Mouse (Mus musculus): ENCODE data around the gene Slc29a3.

- TF ChIP-seq CTCF (IDR thresholded peaks at IDR 0.05; ENCODE audit: control insufficient read depth, insufficient read depth, insufficient read length) (no peak), MYOG (IDR thresholded peaks at IDR 0.05; ENCODE audit: control insufficient read depth, extremely low read depth, insufficient read length) (no peak), USF1 (IDR thresholded peaks at IDR 0.05; ENCODE audit: low read depth) (no peak)
These were observed 36.1 kb downstream of the Slc29a3 start for GRCm38 (mm10) chr10:60716449-60716848.

Measured in C2C12 (cell line).